Mouse (Mus musculus): Measurements from ENCODE around the gene Itm2c. TPM values are rescaled to one million over a fixed set of nuclear protein-coding genes. Genes with fewer than 3 reads are reported as not detected.

The Itm2c gene
- polyA plus RNA-seq, 1 experiment from 2014 or later: 155 TPM

GRCm38 (mm10) chr1:85870546-85870945 is 23.5 kb upstream of the Itm2c start:
- H3K27me3 ChIP-seq: no peaks in the 10 kb centered on the region
- no peak for ATAC-seq (ENCODE audit: low read depth)
- no peak overlapping the region for H3K27ac ChIP-seq (replicated peaks)
- no peak overlapping the region for H3K4me2 ChIP-seq
- no peak overlapping the region for H3K4me3 ChIP-seq
- WGBS: 88% methylated on average over 2 of the region's 2 CpGs
- H3K36me3 ChIP-seq: no peaks in the 10 kb centered on the region
- peaks cover 14% of the 10 kb centered on the region; the same call in 1 of the 2 replicates for H3K9me3 ChIP-seq
- no peaks in the 10 kb centered on the region for H3K4me1 ChIP-seq (replicated peaks)
- H3K9ac ChIP-seq: no peak overlapping the region

GRCm38 (mm10) chr1:85882003-85882402 is 12.1 kb upstream of the Itm2c start:
- Histone ChIP-seq H3K4me1 (replicated peaks) (no peaks in the 10 kb centered on the region), H3K9me3 (peaks cover 20% of the 10 kb centered on the region), H3K9ac (no peak overlapping the region), H3K36me3 (no peaks in the 10 kb centered on the region), H3K4me3 (no peak overlapping the region), H3K27me3 (no peaks in the 10 kb centered on the region), H3K27ac (replicated peaks) (no peak overlapping the region), H3K4me2 (no peak overlapping the region)
- 95% methylated on average over 12 of the region's 12 CpGs for whole genome bisulfite sequencing
- ATAC-seq (ENCODE audit: low read depth): no peak

- peaks cover 9% of the 10 kb centered on the region; the same call in 1 of the 2 replicates for H3K9me3 ChIP-seq
- H3K36me3 ChIP-seq: no peaks in the 10 kb centered on the region
- no peaks in the 10 kb centered on the region for H3K27me3 ChIP-seq
- H3K4me1 ChIP-seq (replicated peaks): no peaks in the 10 kb centered on the region
- ATAC-seq (ENCODE audit: low read depth): no peak
- no peak overlapping the region for H3K9ac ChIP-seq
- no peak overlapping the region for H3K4me2 ChIP-seq
- no peak overlapping the region for H3K4me3 ChIP-seq
- H3K27ac ChIP-seq (replicated peaks): no peak overlapping the region
- 89% methylated on average over 7 of the region's 7 CpGs for WGBS
Measured at GRCm38 (mm10) chr1:85887221-85887620, 6.9 kb upstream of the Itm2c start.

GRCm38 (mm10) chr1:85894748-85895360 is 773 bp downstream of the Itm2c start:
- Histone ChIP-seq H3K9ac (peak overlapping the region; percentile 86), H3K27me3 (no peaks in the 10 kb centered on the region), H3K36me3 (no peaks in the 10 kb centered on the region), H3K4me3 (peak overlapping the region; percentile 81), H3K27ac (replicated peaks) (peak overlapping the region; percentile 90), H3K4me2 (peak overlapping the region; percentile 91), H3K4me1 (replicated peaks) (peaks cover 53% of the 10 kb centered on the region), H3K9me3 (no peaks in the 10 kb centered on the region)
- ATAC-seq (ENCODE audit: low read depth): peak; percentile 54
- under 1% methylated on average over 30 of the region's 30 CpGs for WGBS

GRCm38 (mm10) chr1:85895391-85895837 is 1.3 kb downstream of the Itm2c start:
- H3K4me1 ChIP-seq (replicated peaks): peaks cover 59% of the 10 kb centered on the region

GRCm38 (mm10) chr1:85896110-85896509 is 2.0 kb downstream of the Itm2c start:
- ATAC-seq (ENCODE audit: low read depth): no peak
- peak overlapping the region; percentile 91 for H3K4me2 ChIP-seq
- peak overlapping the region; percentile 81 for H3K4me3 ChIP-seq
- H3K4me1 ChIP-seq (replicated peaks): peaks cover 66% of the 10 kb centered on the region
- no peaks in the 10 kb centered on the region for H3K9me3 ChIP-seq
- H3K27ac ChIP-seq (replicated peaks): 0 out of 2 replicates have a peak overlapping the region, but pooled peaks have one; percentile 90
- H3K36me3 ChIP-seq: no peaks in the 10 kb centered on the region
- no peaks in the 10 kb centered on the region for H3K27me3 ChIP-seq
- 59% methylated on average over 5 of the region's 5 CpGs for WGBS
- H3K9ac ChIP-seq: peak overlapping the region; percentile 86

More at GRCm38 (mm10) chr1:85895391-85895837, 1.3 kb downstream of the Itm2c start:
- H3K9me3 ChIP-seq: no peaks in the 10 kb centered on the region
- no peaks in the 10 kb centered on the region for H3K36me3 ChIP-seq
- H3K9ac ChIP-seq: peak overlapping the region; percentile 86
- peak; percentile 28; the same call in 1 of the 2 replicates for ATAC-seq (ENCODE audit: low read depth)
- peak overlapping the region; percentile 90 for H3K27ac ChIP-seq (replicated peaks)
- WGBS: 4% methylated on average over 15 of the region's 15 CpGs
- peak overlapping the region; percentile 91 for H3K4me2 ChIP-seq
- peak overlapping the region; percentile 81 for H3K4me3 ChIP-seq
- no peaks in the 10 kb centered on the region for H3K27me3 ChIP-seq

- 51% methylated on average over 12 of the region's 12 CpGs for WGBS
- ATAC-seq (ENCODE audit: low read depth): no peak
- H3K9me3 ChIP-seq: no peaks in the 10 kb centered on the region
- peak overlapping the region; percentile 91 for H3K4me2 ChIP-seq
- peak overlapping the region; percentile 81 for H3K4me3 ChIP-seq
- H3K27ac ChIP-seq (replicated peaks): peak overlapping the region; percentile 0; the same call in 1 of the 2 replicates
- H3K27me3 ChIP-seq: no peaks in the 10 kb centered on the region
- peak overlapping the region; percentile 86 for H3K9ac ChIP-seq
- peaks cover 75% of the 10 kb centered on the region for H3K4me1 ChIP-seq (replicated peaks)
- no peaks in the 10 kb centered on the region for H3K36me3 ChIP-seq
Measured at GRCm38 (mm10) chr1:85896781-85897700, 3.0 kb downstream of the Itm2c start.

- H3K4me3 ChIP-seq: peak overlapping the region; percentile 8; the same call in 1 of the 2 replicates
Measured at GRCm38 (mm10) chr1:85897901-85898760, 4.0 kb downstream of the Itm2c start.

GRCm38 (mm10) chr1:85898761-85899387 is 4.8 kb downstream of the Itm2c start:
- no peaks in the 10 kb centered on the region for H3K27me3 ChIP-seq
- peaks cover 11% of the 10 kb centered on the region for H3K36me3 ChIP-seq
- ATAC-seq (ENCODE audit: low read depth): no peak
- peak overlapping the region; percentile 61 for H3K9ac ChIP-seq
- 22% methylated on average over 12 of the region's 12 CpGs for WGBS
- peak overlapping the region; percentile 91 for H3K4me2 ChIP-seq
- H3K9me3 ChIP-seq: no peaks in the 10 kb centered on the region
- peaks cover 82% of the 10 kb centered on the region for H3K4me1 ChIP-seq (replicated peaks)
- peak overlapping the region; percentile 74 for H3K27ac ChIP-seq (replicated peaks)
- peak overlapping the region; percentile 8; the same call in 1 of the 2 replicates for H3K4me3 ChIP-seq

More at GRCm38 (mm10) chr1:85897901-85898760, 4.0 kb downstream of the Itm2c start:
- Histone ChIP-seq H3K27me3 (no peaks in the 10 kb centered on the region), H3K4me1 (replicated peaks) (peaks cover 85% of the 10 kb centered on the region), H3K9ac (peak overlapping the region; percentile 61), H3K9me3 (no peaks in the 10 kb centered on the region), H3K4me2 (peak overlapping the region; percentile 91), H3K27ac (replicated peaks) (peak overlapping the region; percentile 74), H3K36me3 (peaks cover 3% of the 10 kb centered on the region)
- WGBS: 23% methylated on average over 8 of the region's 8 CpGs
- no peak for ATAC-seq (ENCODE audit: low read depth)

GRCm38 (mm10) chr1:85899388-85899761 is 5.3 kb downstream of the Itm2c start:
- peak overlapping the region; percentile 61 for H3K9ac ChIP-seq

More at GRCm38 (mm10) chr1:85899388-85899761, 5.3 kb downstream of the Itm2c start:
- ATAC-seq (ENCODE audit: low read depth): no peak
- Histone ChIP-seq H3K4me3 (no peak overlapping the region), H3K4me2 (peak overlapping the region; percentile 91), H3K27ac (replicated peaks) (peak overlapping the region; percentile 74; the same call in 1 of the 2 replicates), H3K9me3 (no peaks in the 10 kb centered on the region), H3K36me3 (peaks cover 16% of the 10 kb centered on the region), H3K4me1 (replicated peaks) (peaks cover 79% of the 10 kb centered on the region), H3K27me3 (no peaks in the 10 kb centered on the region)
